Mouse (Mus musculus) stomach, embryonic 15.5 days (tissue): ENCODE results near the gene Tas2r138. TPM values are rescaled to one million over a fixed set of nuclear protein-coding genes. Genes with fewer than 3 reads are reported as not detected.

Experiments
- ATAC-seq: fragments of 200-750 bp; cut with Nextera tagmentation; 2 replicates; pipeline ENCODE4 v1.8.0; 2017; ENCODE audit warnings: low read depth, moderate number of reproducible peaks, moderate TSS enrichment; ENCODE audit not compliant: insufficient read depth, low FRiP score
- H3K27ac ChIP-seq: fragments of 300-500 bp; sonication (generic); 2 replicates; pipeline ENCODE4 v1.5.1; 2015; ENCODE audit warnings: mild to moderate bottlenecking, inconsistent platforms
- H3K27me3 ChIP-seq: fragments of 300-500 bp; sonication (generic); replicated peaks from 2 replicates; pipeline ENCODE4 v1.6.1; 2015; ENCODE audit warnings: inconsistent platforms
- H3K36me3 ChIP-seq: fragments of 300-500 bp; sonication (generic); 2 replicates; pipeline ENCODE4 v1.6.1; 2015; ENCODE audit warnings: inconsistent platforms
- H3K4me1 ChIP-seq: fragments of 300-500 bp; sonication (generic); 2 replicates; pipeline ENCODE4 v1.6.1; 2015; ENCODE audit warnings: inconsistent platforms
- H3K4me2 ChIP-seq: fragments of 300-500 bp; sonication (generic); 2 replicates; pipeline ENCODE4 v1.6.1; 2015; ENCODE audit warnings: mild to moderate bottlenecking, inconsistent platforms
- H3K4me3 ChIP-seq: fragments of 300-500 bp; sonication (generic); replicated peaks from 2 replicates; pipeline ENCODE4 v1.5.1; 2015; ENCODE audit warnings: inconsistent platforms
- H3K9ac ChIP-seq: fragments of 300-500 bp; sonication (generic); 2 replicates; pipeline ENCODE4 v1.6.1; 2015; ENCODE audit warnings: inconsistent platforms
- H3K9me3 ChIP-seq: fragments of 300-500 bp; sonication (generic); 2 replicates; pipeline ENCODE4 v1.6.1; 2016; ENCODE audit warnings: inconsistent platforms
- WGBS: fragments of 180-500 bp; shearing (Covaris S2); methylation state at CpG from one replicate; pipeline ENCODE4 v1.1.7; 2015; 5-methylcytosine and 5-hydroxymethylcytosine counted together
- polyA plus RNA-seq: library from polyadenylated mRNA; unstranded; fragments of >200 nt; fragmentation: Nextera tagmentation; extraction: Ambion mirVana; gene quantifications from 2 replicates; pipeline ENCODE4 v1.2.1, GENCODE M21; 2015

The Tas2r138 gene
- polyA plus RNA-seq: not detected in 2 replicates

DNA sequence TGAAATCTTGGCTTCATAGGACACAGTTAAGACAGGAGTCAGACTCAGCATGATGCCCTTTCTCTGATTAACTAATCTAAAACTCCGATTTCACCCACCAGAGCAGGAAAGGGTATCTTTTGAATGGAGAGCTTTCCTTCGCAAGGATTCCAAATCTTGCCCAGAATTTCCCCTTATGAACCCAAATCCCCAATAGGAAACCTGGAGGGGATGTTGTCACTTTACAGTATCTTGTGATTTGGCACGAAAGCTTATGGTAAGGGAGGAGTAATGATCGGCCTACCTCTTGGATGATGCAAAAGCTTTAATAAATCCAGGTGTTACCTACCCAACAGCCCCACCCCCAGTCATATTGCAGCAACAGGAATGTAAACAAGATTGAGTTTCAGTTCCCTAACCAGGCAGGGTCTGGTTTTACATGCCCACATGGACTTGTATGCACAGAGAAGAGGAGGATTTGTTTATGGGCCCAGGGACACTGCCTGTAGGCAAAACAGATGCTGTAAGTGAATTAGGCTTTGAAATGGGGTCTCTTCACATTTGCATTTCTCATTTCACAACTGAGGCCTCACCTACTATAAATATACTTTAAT, at the start of gene Tas2r138:
Tas2r138 (minus strand) TSS at position 51 of the 593 bp plus-strand sequence.
- no peak within 1 kb of the TSS for H3K4me3 ChIP-seq
- H3K9ac ChIP-seq: no peak within 1 kb of the TSS
- no peaks in the 10 kb centered on the region for H3K36me3 ChIP-seq
- H3K9me3 ChIP-seq: no peaks in the 10 kb centered on the region
- ATAC-seq: no peak
- 77% methylated on average over 4 of the region's 4 CpGs for WGBS
- H3K4me2 ChIP-seq: no peak within 1 kb of the TSS
- no peaks in the 10 kb centered on the region for H3K27me3 ChIP-seq
- no peaks in the 10 kb centered on the region for H3K4me1 ChIP-seq
- H3K27ac ChIP-seq: no peak within 1 kb of the TSS

DNA sequence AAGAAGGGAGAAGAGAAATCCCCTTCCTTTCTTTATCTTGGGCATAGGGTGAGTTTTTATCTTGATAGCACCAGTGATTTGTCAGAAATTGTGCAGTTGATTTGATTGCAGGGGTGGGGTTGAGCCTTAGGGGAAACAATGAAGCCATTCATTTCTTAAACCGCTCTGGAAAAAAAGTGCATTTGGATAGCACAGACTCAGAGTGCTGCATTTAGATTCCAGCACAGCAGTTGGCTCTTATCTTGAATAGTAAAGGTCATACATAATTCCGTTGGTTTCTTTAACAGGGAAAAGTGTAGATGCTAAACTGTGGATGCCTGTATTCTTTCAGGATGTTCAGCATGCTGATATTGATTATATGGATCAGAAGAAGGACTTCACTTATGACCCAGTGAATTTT, 47.8 kb upstream of the Tas2r138 start:
- Histone ChIP-seq H3K9me3 (no peaks in the 10 kb centered on the region), H3K4me1 (no peaks in the 10 kb centered on the region), H3K9ac (no peak overlapping the region), H3K27me3 (no peaks in the 10 kb centered on the region), H3K27ac (no peak overlapping the region), H3K4me3 (no peak overlapping the region), H3K36me3 (no peaks in the 10 kb centered on the region), H3K4me2 (no peak overlapping the region)
- WGBS: 45% methylated on average over 2 of the region's 2 CpGs
- ATAC-seq: no peak

DNA sequence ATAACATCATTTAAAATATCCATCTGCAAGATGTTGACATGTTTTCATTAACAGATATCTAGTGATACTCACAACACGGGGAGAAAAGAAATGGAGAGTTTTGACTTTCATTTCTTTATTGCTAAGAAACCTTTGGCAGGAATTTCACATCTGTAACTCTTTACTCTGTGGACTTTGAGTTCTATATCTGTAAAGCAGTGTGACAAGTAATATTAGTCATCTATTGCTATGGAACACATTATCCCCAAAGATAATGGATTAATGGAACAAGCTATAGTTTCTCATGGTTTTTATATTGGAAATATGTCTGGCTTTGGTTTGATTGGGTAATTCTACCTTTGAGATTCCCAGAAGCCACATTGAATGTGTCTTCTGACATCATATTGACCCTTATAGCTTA, 37.8 kb upstream of the Tas2r138 start:
- whole genome bisulfite sequencing: 75% methylated on average over 1 of the region's 1 CpGs
- Histone ChIP-seq H3K4me3 (no peak overlapping the region), H3K9ac (no peak overlapping the region), H3K4me1 (no peaks in the 10 kb centered on the region), H3K36me3 (no peaks in the 10 kb centered on the region), H3K4me2 (no peak overlapping the region), H3K9me3 (no peaks in the 10 kb centered on the region), H3K27me3 (no peaks in the 10 kb centered on the region), H3K27ac (no peak overlapping the region)
- ATAC-seq: no peak

DNA sequence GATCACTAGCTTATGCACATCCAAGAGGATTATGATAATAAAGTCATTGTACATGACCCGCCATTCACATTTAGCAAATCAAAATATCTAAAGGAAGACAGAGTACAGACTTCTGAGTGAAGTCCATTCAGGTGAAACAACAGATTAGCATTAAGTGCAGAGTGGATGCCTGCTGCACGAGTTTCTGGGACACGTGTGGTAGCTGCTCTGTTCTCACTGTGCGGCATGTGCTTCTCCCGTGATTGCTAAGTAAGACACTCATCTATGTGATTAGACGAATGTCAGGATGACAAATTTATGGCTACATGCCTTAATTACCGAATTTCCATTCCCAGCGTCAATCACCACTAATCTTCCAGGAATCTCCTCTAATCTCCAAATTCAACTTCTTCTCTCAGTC, 32.6 kb upstream of the Tas2r138 start:
- H3K27me3 ChIP-seq: no peaks in the 10 kb centered on the region
- H3K4me3 ChIP-seq: no peak overlapping the region
- no peak overlapping the region for H3K9ac ChIP-seq
- ATAC-seq: no peak
- no peaks in the 10 kb centered on the region for H3K4me1 ChIP-seq
- no peak overlapping the region for H3K27ac ChIP-seq
- 62% methylated on average over 8 of the region's 8 CpGs for WGBS
- no peak overlapping the region for H3K4me2 ChIP-seq
- no peaks in the 10 kb centered on the region for H3K9me3 ChIP-seq
- no peaks in the 10 kb centered on the region for H3K36me3 ChIP-seq

DNA sequence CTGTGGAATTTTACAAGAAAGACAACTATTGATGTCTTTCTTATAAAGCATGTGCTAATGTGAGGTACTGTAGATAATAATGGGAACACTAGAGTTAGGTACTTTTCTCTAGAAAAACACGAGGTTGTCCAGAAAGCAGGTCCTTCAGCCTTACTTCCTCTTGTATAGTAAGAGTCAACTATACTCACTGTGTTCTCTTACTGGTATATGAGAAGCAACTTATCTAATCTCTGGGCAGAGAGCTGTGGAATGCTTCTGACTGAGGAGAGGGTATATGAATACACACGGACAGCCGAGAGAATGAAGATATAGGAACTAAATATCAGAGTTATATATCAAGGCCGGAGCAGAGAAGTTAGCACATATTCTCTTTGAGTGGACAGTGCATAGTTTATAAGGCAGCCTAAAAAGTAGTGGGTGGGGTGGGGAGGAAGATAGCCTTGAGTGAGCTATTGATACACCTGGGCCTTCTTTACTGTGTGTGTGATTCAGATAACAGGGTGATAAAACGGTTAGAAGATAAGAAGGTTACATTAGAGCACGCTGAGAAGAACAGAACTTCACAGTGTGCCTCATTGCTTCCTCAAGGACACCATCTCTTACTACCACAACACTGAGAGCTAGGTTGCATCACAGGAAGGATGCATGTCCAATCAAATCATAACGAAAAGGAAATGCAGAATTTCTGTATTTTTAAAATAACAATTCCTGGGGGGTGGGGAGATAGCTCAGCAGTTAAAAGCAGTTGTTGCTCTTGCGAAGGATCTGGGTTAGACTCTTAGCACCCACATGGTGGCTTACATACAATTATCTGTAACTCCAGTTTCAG, 27.8 kb upstream of the Tas2r138 start:
- Histone ChIP-seq H3K36me3 (no peaks in the 10 kb centered on the region), H3K9ac (no peak overlapping the region), H3K27ac (no peak overlapping the region), H3K27me3 (no peaks in the 10 kb centered on the region), H3K4me1 (no peaks in the 10 kb centered on the region), H3K9me3 (no peaks in the 10 kb centered on the region), H3K4me2 (no peak overlapping the region), H3K4me3 (no peak overlapping the region)
- WGBS: 64% methylated on average over 8 of the region's 8 CpGs
- no peak for ATAC-seq

DNA sequence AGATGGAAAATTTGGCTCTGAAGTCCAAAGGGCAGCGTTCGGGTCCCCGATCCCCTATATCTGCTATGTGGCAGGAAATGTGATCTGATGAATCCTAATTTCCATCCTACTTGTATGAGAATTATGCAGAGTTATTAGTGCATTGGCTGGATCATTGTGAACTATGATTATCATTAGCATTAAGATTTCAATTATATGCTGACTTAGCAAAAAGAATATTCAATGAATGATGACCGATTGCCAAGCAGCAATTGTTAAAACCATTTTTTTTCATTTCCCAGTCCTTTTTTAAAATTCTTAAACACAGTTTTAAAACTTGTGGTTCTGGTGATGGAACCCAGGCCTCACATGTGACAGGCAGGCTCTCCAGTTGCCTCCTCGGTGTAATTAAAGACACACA, 24.6 kb upstream of the Tas2r138 start:
- Histone ChIP-seq H3K27ac (no peak overlapping the region), H3K36me3 (no peaks in the 10 kb centered on the region), H3K27me3 (no peaks in the 10 kb centered on the region), H3K9me3 (no peaks in the 10 kb centered on the region), H3K9ac (no peak overlapping the region), H3K4me1 (no peaks in the 10 kb centered on the region), H3K4me3 (no peak overlapping the region), H3K4me2 (no peak overlapping the region)
- ATAC-seq: no peak
- WGBS: 79% methylated on average over 5 of the region's 5 CpGs

DNA sequence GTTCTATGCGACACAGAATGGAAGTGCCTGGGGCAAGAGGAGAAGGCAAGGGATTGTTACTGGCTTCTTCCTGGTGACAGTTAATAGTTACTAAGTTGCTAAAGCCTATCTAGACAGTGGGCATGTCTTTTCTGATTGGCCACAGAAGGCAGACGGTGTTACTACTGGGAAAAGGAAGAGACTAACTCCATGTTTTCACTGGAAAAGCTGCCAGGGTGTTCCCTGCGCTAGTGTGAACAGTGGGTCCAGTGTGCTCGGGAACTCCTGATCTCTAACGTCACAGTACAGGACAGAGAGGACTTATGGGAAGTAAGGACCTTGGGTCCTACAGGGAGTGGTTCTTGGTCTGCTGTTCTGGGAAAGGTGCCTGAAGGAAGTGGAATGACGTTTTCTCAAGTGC, 22.4 kb upstream of the Tas2r138 start:
- Histone ChIP-seq H3K9ac (no peak overlapping the region), H3K4me1 (no peaks in the 10 kb centered on the region), H3K4me2 (no peak overlapping the region), H3K27me3 (no peaks in the 10 kb centered on the region), H3K9me3 (no peaks in the 10 kb centered on the region), H3K36me3 (no peaks in the 10 kb centered on the region), H3K4me3 (no peak overlapping the region), H3K27ac (no peak overlapping the region)
- no peak for ATAC-seq
- WGBS: 75% methylated on average over 6 of the region's 6 CpGs

DNA sequence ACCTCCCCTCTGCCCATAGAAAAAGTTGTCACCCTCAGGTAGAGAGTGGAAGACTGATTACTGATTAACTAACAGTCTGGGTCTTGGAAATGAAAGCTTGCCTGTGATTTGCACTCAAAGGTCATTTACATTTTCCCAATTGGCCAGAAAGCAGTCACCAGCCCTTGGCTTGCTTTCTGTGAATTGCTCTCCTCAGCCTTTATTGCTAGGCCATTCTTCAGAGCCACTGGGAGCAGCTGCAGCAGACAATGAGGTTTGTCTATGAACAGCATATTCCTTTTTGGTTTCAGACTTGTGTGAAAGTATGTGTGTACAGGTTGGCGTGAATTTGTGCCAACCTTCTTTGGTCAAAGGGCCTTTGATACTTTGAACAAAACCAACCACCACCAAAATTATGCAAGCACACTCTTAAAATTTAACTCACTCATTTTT, 21.5 kb upstream of the Tas2r138 start:
- Histone ChIP-seq H3K4me1 (no peaks in the 10 kb centered on the region), H3K9me3 (no peaks in the 10 kb centered on the region), H3K27ac (no peak overlapping the region), H3K4me2 (no peak overlapping the region), H3K9ac (no peak overlapping the region), H3K4me3 (no peak overlapping the region), H3K36me3 (no peaks in the 10 kb centered on the region), H3K27me3 (no peaks in the 10 kb centered on the region)
- ATAC-seq: no peak; the same call in 1 of the 2 replicates
- 61% methylated on average over 1 of the region's 1 CpGs for WGBS

DNA sequence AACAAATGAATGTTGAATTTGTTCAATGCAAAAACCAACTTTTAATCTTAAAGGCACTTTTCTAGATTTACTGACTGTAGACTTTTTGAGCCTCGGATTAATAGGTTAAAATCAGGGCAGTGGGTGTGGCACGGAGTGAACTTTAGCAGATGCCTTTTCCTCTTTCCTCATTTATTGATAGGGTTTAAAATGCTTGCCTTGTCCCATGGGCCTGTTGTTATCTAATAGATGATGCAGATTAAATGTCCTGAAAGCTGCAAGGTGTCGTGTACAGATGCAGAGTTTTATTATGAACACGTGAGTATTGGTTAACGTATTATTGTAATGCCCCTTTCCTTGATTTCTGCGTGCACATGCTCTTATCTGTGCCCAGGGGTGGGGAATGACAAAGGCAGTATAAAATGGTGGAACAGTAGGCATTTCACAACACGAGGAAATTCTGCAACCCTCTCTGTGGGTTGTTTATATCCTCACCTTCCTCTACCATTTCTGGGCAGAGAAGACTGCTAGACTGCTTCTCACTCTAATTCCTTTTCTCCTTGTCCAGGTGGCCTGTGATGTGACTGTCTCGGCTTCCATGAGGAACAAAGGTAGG, 15.4 kb upstream of the Tas2r138 start, which contains the start of gene Mgam:
Mgam (plus strand) TSS at position 426 of the 595 bp plus-strand sequence.
- H3K4me2 ChIP-seq: no peak within 1 kb of the TSS
- ATAC-seq: no peak
- H3K27me3 ChIP-seq: no peaks in the 10 kb centered on the region
- 75% methylated on average over 8 of the region's 8 CpGs for WGBS
- H3K4me3 ChIP-seq: no peak within 1 kb of the TSS
- H3K9me3 ChIP-seq: no peaks in the 10 kb centered on the region
- H3K27ac ChIP-seq: no peak within 1 kb of the TSS
- no peaks in the 10 kb centered on the region for H3K4me1 ChIP-seq
- H3K9ac ChIP-seq: no peak within 1 kb of the TSS
- no peaks in the 10 kb centered on the region for H3K36me3 ChIP-seq

DNA sequence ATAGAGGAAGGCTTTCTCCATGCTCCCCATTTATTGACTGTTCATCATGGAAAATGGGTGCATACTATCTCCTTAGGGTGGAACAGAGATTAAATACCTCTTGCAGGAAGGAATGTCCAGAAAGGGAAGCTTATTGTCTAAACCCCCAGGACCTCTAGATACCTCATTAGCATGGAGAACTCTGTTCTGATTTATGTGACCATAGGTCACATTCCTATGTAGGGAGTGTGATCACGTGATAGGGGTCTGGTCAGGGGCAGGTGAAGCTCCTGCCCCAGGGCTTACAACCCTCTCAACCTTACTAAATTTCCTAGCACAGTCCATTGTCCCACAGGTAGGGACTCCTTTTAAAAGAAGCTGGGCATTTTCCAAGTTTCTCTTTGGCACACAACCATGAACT, 13.0 kb upstream of the Tas2r138 start:
- Histone ChIP-seq H3K36me3 (no peaks in the 10 kb centered on the region), H3K4me2 (no peak overlapping the region), H3K27ac (no peak overlapping the region), H3K4me3 (no peak overlapping the region), H3K27me3 (no peaks in the 10 kb centered on the region), H3K4me1 (no peaks in the 10 kb centered on the region), H3K9ac (no peak overlapping the region), H3K9me3 (no peaks in the 10 kb centered on the region)
- ATAC-seq: no peak; the same call in 1 of the 2 replicates
- WGBS: 23% methylated on average over 1 of the region's 1 CpGs

DNA sequence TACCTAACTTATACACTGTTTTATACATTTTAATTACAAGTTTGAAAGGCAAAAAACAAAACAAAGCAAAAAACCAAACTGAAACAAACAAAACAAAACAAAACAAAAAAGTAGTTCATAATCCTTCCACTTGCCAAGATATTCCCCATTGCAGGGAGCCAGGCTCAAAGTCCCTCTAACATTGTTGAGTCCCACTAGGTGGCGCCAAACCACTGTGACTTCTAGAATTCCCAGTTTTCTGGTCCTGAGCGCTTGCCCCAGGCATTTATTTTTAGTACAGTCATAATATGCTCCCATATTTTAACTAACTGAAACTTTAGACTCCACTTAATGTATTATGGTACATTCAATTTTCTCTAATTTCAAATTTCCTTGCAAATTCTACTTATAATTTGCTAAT, 4.9 kb upstream of the Tas2r138 start:
- Histone ChIP-seq H3K9ac (no peak overlapping the region), H3K4me2 (no peak overlapping the region), H3K36me3 (no peaks in the 10 kb centered on the region), H3K27me3 (no peaks in the 10 kb centered on the region), H3K9me3 (no peaks in the 10 kb centered on the region), H3K4me3 (no peak overlapping the region), H3K27ac (no peak overlapping the region), H3K4me1 (no peaks in the 10 kb centered on the region)
- WGBS: 14% methylated on average over 2 of the region's 2 CpGs
- ATAC-seq: no peak

DNA sequence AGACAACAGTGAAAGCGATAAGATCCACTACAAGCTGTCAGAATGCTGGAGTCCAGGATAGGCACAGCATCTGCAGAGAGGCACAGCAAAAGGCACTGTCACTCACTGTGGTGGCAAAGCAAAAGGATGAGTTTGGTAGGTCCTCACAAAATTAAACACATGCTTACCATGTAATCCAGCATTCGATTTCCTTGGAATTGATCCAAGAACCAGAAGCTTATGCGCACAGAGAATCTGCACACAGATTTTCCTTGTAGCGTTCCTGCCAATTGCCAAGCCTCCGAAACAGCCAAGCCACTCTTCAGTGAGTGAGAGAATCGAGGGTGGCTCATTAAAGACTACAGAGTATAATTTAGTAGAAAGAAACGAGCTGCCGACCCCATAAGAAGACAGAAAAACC, 2.9 kb downstream of the Tas2r138 start:
- H3K4me2 ChIP-seq: no peak overlapping the region
- H3K9ac ChIP-seq: no peak overlapping the region
- no peaks in the 10 kb centered on the region for H3K4me1 ChIP-seq
- no peak for ATAC-seq
- 61% methylated on average over 8 of the region's 8 CpGs for WGBS
- no peak overlapping the region for H3K4me3 ChIP-seq
- no peaks in the 10 kb centered on the region for H3K36me3 ChIP-seq
- no peak overlapping the region for H3K27ac ChIP-seq
- H3K27me3 ChIP-seq: no peaks in the 10 kb centered on the region
- no peaks in the 10 kb centered on the region for H3K9me3 ChIP-seq
